Mouse (Mus musculus) central nervous system, embryonic 18 days (tissue): ENCODE data around the gene Kbtbd2. TPM values are rescaled to one million over a fixed set of nuclear protein-coding genes. Genes with fewer than 3 reads are reported as not detected.

Experiments used
- polyA plus RNA-seq: library from polyadenylated mRNA; depleted of rRNA; stranded (reverse); fragments of >200 nt; gene quantifications from 2 replicates; pipeline ENCODE4 v1.2.3, GENCODE M21; 2012; rRNA removed

The Kbtbd2 gene
- polyA plus RNA-seq = 31.6 and 32.6 TPM in 2 replicates

DNA sequence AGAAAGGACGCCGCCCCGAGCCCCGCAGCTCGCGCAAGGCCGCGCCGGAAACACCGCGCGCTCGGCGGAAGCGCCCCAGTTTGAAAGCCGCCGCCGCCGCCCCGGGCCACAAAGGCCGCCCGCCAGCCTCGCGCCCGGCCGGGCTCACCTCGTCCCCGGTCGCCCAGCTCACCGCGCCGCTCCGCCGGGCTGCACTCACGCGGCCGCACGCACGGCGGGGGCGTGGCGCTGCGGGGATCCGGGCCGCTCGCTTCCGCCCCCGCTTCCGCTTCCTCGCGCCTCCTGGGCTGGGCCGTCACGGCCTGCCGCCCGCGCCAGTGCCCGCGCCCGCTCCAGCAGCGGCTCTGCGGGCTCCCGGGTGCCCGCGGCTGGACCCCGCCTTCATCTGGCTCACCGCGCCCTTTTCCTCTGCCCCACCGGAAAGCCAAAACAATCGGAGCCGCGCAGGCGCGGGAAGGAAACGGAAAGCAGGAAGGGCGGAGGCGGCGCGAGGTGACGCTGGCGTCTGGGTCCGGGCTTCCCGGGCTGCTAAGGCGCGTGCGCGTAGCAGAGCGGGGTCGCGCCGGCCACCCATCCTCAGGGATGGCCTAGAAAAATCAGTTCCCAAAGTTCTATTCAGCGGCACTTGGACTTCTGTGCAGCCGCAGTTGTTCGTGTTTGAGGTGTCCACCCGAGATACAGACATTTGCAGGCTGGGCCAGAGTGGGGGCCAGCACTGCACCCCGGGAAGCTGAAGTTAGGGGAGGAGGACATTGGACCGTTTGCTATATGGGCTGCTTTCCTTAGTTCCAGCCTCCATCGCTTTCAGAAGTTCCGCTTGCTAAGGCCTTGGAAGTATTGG is at the start of gene Kbtbd2:
Kbtbd2 (minus strand) TSS at position 503 of the 841 bp plus-strand sequence.

DNA sequence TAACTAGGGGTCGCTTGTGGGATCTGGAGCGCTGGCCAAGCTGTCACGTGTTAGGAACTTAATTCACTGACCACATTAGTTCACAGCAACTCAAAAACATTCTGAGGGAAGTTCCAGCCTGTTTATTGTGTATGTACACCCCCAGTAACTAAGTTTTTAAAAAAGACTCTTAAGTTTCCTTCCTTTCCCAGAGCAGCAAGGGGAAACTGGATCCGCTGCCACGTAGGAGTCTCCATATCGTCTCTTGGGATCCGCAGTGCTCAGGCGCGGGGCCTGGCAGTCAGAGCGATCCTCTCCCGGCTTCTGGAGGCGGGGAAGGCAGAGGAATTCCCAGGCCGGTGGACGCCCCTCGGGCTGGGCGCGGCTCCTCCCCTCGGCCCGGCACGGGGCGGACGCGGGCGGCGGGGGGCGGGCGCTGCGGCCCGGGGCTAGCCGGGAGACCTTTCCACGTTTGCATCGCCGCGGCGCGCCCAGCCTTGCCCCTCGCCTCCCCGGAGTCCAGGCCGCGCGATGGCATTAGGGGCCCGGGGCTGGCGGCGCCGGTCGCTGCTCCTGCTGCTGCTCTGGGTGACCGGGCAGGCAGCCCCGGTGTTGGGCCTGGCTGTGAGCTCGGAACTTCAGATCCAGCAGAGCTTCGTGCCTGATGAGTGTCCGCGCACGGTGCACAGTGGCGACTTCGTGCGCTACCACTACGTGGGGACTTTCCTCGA is 34.2 kb upstream of the Kbtbd2 start, which contains the start of gene Fkbp9:
Fkbp9 (plus strand) TSS at position 363 of the 710 bp plus-strand sequence.

Other genes starting within 250 kb of the Kbtbd2 start
- gene Pde1c, start 228.7 kb downstream of the Kbtbd2 start, polyA plus RNA-seq = 8.0 and 11.8 TPM in 2 replicates
- gene Lsm5, start 93.1 kb downstream of the Kbtbd2 start, polyA plus RNA-seq = 80.3 and 86.1 TPM in 2 replicates
- gene Avl9, start 82.9 kb downstream of the Kbtbd2 start, polyA plus RNA-seq = 27.0 and 28.4 TPM in 2 replicates
- gene Fkbp9, start 34.2 kb upstream of the Kbtbd2 start, polyA plus RNA-seq = 25.1 and 32.6 TPM in 2 replicates
- gene Nt5c3, start 126.1 kb upstream of the Kbtbd2 start, polyA plus RNA-seq = 75.9 and 85.6 TPM in 2 replicates
- gene Vmn1r4, start 126.2 kb upstream of the Kbtbd2 start, polyA plus RNA-seq = 0.41 and 0.51 TPM in 2 replicates
- gene Vmn1r5, start 172.5 kb upstream of the Kbtbd2 start, polyA plus RNA-seq = not detected in 2 replicates
- gene Vmn1r6, start 199.4 kb upstream of the Kbtbd2 start, polyA plus RNA-seq = not detected in 2 replicates
- not detected in 2 replicates for gene Vmn1r7, start 227.5 kb upstream of the Kbtbd2 start, polyA plus RNA-seq
- gene Vmn1r8, start 234.5 kb upstream of the Kbtbd2 start, polyA plus RNA-seq = not detected in 2 replicates